Mouse (Mus musculus) adrenal gland, postnatal 4 days (tissue): ENCODE results near the gene 4933428G20Rik. TPM values are rescaled to one million over a fixed set of nuclear protein-coding genes. Genes with fewer than 3 reads are reported as not detected.

Source experiments
- DNase-seq, 2 experiments: peaks; one replicate each; pipeline ENCODE4 v3.0.0; 2021 to 2022; ENCODE audit warnings: low spot score in 2 of 2, mixed read lengths in 2 of 2
- total RNA-seq, 2 experiments: library from RNA; stranded (reverse); gene quantifications; 2 replicates each; pipeline ENCODE4 v1.2.3; 2021

4933428G20Rik gene
- total RNA-seq, 2 experiments from 2014 or later, result 0.37 to 0.48 TPM

DNA sequence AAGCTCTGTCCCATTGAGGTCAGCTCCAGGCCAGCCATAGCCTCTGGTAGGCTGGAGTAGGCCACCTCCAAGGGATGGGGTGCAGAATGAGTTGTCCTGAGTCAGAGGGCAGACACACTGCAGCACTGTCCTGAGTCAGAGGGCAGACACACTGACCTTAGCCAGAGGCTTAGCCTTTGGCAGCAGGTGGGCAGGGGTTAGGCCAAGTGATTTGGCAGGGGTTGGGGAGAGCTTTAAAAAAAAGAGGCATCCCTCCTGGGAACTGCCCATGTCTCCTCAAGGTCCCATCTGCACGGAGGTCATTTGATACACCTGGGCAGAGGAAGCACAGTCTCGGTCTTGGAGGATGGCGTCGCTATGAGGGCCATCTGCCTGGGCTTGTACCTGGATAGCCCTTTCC is 36.1 kb downstream of the 4933428G20Rik start:
- DNase-seq, result no peak

DNA sequence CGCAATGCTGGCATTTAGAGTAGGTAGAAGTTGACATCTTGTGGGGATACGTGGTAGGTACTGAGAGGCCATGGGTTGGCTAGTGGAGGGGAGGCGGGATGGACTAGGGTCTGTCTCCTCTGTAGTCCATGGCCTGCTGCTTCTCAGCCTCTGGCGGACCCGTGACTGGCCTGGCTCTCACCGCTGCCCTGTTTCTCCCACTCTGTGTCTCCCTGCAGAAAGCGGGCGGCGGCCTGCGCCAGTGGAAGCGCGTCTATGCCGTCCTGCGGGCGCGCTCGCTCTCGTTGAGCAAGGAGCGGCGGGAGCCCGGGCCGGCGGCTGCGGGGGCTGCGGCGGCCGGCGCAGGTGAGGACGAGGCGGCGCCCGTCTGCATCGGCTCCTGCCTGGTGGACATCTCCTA is 37.0 kb downstream of the 4933428G20Rik start:
- no peak for DNase-seq

DNA sequence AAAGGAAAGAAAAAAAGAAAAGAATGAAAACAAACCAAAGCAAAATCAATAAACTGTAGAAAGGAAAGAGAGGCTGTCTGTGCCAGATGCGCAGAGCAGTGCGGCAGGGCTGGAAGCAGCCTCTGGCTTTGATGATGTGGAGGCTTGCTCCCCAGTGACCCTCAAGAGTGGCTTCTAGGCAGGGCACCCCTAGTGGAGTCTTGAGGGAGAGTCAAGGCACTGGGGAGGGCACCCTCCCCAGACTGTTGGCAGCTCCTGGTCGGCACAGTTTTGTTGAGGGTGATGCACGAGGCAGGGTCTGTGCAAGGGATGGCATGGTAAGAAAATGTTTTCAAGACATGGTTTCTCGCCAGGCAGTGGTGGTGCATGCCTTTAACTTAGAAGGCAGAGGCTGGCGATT is 37.6 kb downstream of the 4933428G20Rik start:
- DNase-seq, result no peak

DNA sequence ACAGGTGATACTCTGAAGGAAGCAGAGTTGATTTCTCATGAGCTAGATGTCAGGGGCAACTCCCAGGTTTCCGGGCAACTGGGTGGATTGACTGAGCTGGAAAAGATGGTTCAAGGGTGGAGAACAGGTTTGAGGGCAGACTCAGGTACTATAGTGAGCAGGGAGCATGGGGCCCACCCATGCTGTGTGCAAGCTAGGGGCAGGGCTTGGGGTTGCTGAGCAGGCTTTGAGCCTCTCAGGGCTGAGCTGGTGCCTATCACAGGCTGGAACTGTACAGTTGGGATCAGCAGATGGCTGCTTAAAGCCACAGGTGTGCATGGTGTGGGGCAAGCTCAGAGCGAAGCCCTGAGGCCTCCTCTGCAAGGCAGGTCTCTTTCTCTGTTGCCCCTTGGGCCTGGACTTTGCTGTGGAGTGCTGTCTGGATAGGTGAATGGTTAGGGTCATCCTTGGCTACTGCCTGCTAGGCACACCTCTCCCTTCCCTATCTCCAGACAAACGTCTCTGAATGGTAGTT is 38.8 kb downstream of the 4933428G20Rik start:
- no peak for DNase-seq

DNA sequence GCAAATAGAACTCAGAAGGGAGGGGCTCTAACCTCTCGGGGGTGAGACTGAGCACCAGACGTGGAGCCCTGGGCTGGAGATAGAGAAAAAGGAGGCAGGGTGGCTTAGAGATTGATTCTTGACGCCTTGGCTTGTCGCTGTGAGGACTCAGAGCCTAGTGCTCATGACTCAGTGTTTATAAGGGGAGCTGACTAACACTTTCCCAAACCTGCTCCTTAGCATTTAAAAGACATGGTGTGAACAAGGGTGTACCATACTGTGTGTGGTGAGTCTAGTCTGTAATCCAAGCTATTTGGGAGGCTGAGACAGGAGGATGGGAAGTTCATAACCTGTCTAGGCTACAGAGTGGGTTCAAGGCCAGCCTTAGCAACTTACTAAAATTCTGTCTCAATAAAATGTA is 43.0 kb downstream of the 4933428G20Rik start:
- DNase-seq, result no peak

DNA sequence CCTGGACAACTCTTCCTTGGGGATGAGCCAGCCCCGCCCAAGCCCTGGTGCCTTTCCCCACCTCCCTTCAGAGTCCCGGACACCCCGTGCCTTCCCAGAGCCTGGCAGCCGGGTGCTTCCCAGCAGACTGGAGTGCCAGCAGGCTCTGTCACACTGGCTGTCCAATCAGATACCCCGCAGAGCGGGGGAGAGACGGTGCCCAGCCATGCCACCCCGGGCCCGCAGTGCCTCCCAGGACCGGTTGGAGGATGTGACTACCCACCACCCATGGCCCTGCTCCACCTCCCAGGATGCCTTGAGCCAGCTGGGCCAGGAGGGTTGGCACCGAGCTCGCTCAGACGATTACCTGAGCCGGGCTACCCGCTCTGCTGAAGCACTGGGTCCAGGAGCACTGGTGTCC is 48.5 kb downstream of the 4933428G20Rik start:
- DNase-seq, result no peak

DNA sequence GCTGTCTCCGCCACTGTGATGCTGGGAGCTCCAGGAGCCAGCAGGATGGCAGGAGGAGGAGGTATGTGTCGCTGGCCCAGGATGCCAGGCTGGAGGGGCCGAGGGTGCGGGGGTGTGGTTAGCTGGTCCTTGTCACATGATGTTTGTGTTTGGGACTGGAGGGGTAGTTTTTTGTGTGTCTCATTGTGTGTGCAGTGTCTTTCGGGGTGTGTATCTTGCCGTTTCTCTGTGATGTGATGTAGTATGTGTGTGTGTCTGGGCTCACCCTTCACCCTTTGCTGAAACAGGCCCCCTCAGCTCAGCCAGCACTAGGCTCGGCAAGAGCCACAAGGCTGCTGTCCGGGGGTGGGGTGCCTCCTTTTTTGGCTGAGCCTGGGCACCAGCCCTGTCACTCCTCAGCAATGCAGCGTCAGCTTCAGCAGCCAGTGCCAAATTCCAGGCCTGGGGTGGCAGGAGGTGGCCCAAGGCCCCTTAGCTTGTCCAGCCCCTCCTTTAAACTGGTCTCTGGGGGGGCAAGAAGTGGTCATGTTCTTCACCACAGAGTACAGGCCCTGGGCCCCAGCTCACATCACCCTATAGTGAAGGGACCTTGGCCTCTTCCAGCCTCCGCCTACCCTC is 49.7 kb downstream of the 4933428G20Rik start:
- no peak for DNase-seq

DNA sequence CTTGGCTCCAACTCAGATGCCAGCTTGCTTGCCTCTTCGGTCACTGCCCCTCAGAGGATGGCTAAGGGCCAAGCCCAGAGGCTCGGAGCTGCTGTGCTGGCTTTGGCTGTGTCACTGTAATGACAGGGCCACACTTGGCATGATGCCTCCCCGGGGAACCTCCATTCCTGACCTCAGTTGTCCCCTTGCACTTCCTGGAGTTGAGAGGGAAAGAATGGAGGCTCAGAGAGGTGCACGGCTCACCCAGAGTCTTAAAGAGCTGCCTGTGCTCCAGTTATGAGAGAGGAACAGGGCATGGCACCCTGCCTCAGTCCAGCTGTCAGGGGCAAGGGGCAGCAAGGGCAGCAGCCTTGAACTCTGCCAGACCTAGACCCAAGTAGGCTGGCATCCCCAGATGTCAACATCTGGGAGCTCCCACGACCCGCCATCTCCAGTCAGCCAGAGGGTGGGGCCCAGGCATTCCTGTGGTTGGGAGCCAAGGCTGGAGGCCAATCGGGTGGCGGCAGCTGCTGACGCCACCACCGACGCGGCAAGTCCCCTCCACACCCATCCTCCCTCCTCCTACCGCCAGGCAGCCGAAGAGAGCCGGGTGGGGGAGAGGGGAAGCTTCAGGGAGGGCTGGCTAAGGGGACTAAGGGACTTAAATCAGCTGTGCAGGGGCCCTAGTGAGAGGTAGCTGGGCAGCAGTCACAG is 50.4 kb downstream of the 4933428G20Rik start:
- DNase-seq, result peak in 1 of 2 experiments; percentile 76

DNA sequence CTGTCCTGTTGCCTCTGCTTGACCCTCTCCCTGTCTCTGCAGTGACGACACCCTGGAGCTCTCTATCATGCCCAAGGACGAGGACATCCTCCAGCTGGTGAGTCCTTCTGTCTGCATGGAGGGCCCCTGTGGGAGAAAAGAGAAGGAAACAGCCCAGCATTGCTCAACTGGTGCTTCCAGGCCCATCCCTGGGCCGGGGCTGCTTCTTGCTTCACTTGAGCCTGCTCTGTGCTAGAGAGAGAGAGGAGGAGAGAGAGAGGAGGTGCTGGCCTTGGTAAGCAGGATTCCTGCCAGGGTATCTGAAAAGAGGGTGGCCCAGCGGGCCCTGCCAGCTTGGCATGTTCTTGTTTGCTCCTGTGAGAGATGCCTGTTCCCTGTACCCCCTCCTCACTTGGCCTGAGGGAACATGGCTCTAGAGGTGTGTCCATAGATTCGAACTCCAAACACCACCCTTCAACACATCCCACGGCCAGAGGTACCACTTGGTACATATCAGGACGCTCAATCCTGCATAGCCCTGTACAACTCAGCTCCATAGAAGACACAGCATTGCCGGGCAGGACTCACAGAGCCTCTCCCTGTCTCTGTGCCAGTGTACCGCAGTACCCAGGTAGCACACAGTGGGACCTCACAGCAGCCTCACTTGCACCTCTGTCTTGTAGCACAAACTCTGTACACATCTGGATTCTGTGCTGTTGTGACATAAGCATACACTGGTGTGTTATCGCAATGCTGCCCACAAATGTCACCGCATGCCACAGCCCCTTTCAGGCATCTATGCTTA is 51.3 kb downstream of the 4933428G20Rik start:
- peak in 1 of 2 experiments; percentile 43 for DNase-seq

DNA sequence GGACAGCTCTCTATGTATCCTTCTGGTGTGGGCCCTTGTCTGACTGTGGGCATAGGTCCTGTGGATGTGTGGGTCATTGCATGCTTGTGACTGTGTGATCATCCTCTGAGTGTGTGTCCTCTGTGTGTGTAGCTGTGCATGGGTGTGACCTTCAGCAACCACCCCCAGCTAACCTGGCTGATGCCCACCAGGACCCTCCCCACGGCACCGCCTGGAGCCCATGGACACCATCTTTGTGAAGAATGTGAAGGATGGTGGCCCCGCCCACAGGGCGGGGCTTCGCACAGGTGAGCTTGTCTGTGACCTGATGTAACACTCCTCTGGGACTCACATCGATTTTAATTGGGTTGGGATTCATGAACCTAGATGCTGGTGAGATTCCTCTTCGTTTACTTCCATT is 52.2 kb downstream of the 4933428G20Rik start:
- DNase-seq, result no peak

DNA sequence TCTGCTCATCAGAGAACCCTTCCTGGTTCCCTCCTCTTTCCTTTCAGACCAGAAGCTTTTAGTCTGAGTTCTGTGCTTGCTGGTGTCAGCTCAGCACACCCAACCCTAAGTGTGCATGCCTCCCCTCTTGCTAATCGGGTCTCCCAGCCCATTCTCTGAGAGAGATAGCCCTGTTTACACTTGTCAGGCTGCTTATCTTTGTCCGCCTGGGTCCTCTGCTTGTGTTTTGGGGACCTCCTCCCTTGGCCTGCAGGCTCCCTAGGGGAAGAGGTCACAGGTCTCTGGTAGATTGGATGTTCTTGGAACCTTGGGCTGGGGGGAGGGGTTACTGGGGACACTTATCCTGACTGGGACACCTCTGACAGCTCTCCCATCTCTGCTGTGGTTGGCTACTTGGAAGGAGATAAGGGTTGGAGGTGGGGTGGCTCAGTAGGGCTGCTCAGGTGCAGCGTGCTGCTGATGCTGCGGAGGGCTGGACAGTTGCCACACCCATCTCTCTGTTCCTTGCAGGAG is 54.1 kb downstream of the 4933428G20Rik start:
- DNase-seq, result no peak

DNA sequence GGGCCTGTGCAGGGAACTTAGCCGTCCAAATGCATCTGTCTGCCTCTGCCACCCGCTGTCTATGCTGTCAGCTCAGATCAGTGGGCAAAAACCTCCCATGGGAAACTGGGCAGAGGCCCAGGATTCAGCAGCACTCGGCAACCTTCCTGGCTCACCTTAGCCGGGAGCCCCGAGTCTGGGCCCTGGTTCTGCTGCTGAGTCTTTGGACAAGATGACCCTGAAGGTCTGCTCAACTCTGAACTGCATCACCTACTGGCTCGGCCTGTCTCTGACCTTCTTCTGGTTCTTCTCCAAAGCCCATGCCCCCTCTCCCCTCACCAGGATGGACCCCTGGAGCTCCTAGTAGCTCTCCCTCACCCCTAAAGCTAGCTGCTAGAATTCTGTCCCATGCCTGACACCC is 54.5 kb downstream of the 4933428G20Rik start:
- no peak for DNase-seq

DNA sequence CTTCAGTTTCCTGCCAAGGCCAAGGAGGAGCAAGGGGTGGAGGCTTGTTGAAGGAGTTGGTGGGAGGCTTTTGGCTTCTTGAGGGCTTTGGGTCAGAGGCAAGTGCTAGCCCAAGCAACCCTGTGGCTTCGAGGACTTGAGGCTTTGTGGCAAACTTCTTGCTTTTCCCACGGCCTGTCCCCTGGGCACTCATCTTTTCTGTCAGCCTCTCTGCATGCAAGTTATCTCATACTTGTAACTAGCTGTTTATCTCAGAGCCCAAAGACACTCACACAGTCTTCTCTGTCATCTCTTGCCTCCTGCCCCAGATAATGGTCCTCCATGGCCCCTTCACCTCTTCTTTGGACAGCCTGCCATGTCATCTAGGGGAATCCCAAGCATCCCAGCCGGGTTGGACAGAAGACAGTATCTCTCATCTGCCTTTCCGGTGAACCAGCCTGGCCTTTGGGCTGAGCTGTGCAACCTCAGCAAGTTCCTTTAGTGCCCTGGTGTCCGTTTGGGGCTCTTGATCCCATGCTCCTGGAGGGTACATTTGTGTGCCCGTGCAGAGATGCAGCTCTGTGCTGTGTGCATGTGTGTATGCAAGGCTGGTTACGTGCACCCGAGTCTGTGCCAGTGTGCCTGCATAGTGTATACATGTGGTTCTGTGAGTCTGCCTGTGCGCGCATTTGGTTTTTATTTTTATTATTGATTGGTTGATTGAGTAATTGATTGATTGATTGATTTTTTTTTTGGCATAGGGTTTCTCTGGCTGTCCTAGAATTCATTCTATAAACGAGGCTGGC is 57.1 kb downstream of the 4933428G20Rik start:
- no peak for DNase-seq

DNA sequence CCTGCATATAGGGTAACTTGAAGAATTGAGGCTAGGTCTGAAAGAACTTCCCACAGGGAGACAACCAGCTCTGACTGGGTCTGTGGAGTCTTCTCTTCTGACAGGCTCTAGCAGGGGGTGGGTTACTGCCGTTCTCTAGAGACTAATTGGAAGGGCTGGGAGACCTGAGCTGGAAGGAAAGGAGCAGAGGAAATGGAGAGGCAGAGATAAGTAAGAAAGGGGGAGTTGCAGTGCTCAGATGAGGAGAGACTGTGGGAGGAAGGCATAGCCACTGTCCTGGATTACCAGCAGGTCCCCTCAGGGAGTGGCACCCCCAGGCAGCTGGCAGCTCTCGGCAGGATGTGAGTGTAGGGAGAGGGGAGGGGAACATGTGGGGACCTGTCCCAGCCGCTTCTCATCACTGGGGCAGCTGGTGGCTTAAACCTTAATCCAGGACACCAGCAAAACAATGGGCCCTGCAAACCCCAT is 58.4 kb downstream of the 4933428G20Rik start:
- DNase-seq, result no peak

DNA sequence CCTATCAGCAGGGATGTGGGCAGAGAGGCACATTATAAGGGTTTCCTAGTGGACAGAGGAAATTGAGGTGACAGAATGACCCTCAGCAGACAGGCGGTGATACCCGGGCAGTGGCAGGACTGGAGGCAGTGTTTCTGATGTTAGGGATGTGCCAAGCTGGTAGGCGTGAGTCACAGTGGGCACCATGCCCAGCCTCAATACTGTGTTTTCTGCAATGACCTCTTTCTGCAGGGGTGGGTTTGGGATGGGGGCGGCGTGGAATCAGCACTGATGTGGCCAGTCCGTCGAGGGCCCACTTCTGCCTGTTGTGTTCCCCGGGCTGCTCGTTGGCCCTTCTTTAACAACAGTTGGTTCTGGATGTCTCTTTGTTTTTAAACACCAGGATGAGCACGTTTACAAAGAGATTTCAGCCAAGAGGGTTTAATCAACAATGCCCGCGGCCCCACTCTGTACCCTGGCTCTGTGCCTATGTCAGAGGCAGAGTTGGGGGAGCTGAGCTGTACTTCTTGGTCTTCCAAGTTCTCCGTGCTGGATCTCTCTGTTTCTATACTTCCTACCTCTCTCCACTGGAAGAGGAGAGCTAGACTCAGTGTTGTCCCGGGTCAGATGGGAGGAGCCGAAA is 59.0 kb downstream of the 4933428G20Rik start:
- peak in 1 of 2 experiments; percentile 43 for DNase-seq

Other genes starting within 250 kb of the 4933428G20Rik start
- 10 to 100 TPM; 66.3 to 80.3 TPM for gene Npepps, start 219.7 kb downstream of the 4933428G20Rik start, total RNA-seq
- 10 to 100 TPM; 33.7 to 39.6 TPM for gene Mrpl45, start 184.6 kb downstream of the 4933428G20Rik start, total RNA-seq
- gene Gpr179, start 148.3 kb downstream of the 4933428G20Rik start, total RNA-seq, result 10 to 100 TPM; 10.3 to 11.1 TPM
- gene Socs7, start 137.8 kb downstream of the 4933428G20Rik start, total RNA-seq, result 10 to 100 TPM; 25.6 to 27.4 TPM
- gene Arhgap23, start 84.8 kb downstream of the 4933428G20Rik start, total RNA-seq, result 10 to 100 TPM; 37.9 to 38.6 TPM
- 10 to 100 TPM; 12.0 to 14.3 TPM for gene Srcin1, start 75.8 kb upstream of the 4933428G20Rik start, total RNA-seq
- gene Epop, start 129.4 kb upstream of the 4933428G20Rik start, total RNA-seq, result 1 to 10 TPM; 4.2 to 4.7 TPM
- gene Mllt6, start 163.1 kb upstream of the 4933428G20Rik start, total RNA-seq, result 10 to 100 TPM; 49.0 to 59.7 TPM
- 100 to 1,000 TPM; 105 to 109 TPM for gene Cisd3, start 185.5 kb upstream of the 4933428G20Rik start, total RNA-seq
- 10 to 100 TPM; 69.9 to 71.5 TPM for gene Pcgf2, start 200.2 kb upstream of the 4933428G20Rik start, total RNA-seq
- gene Psmb3, start 203.1 kb upstream of the 4933428G20Rik start, total RNA-seq, result 100 to 1,000 TPM; 193 to 221 TPM
- gene Pip4k2b, start 244.4 kb upstream of the 4933428G20Rik start, total RNA-seq, result 10 to 100 TPM; 36.0 to 39.1 TPM